Mouse (Mus musculus): ENCODE measurements at regions not wholly inside any gene's neighbourhood (a gene's known extent, or its start where the extent isn't known, plus 50 kb on each side); places are given as distances from the start of the nearest gene placed in this dataset.

- H3K9ac ChIP-seq = no peak overlapping the region
- WGBS = 86% methylated on average over 3 of the region's 3 CpGs
- no peak for ATAC-seq (ENCODE audit: insufficient number of reproducible peaks, insufficient read depth, low FRiP score, low TSS enrichment, low read depth)
Observed at GRCm38 (mm10) chr3:67661529-67661928, 79.0 kb downstream of the Mfsd1 start.

DNA sequence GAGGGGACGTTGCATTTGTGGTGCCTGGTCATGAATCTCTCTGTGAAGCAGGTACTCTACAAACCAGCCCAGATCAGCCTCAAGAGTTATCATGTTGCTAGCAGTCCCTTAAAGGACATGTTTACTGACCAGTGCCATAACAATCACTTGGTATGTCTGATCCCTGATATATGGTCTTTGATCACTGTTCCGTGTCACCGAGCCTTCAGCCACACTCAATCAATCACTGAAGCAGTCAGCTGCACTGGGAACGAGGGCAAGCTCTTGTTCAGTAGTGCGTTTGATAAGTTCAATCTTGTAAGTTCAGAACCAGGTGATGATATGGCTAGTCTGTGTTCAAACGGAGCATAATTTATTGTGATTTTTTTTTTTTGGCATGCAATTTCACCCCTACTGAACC, 126.8 kb downstream of the Mfsd1 start:
- Histone ChIP-seq H3K9me3 (no peaks in the 10 kb centered on the region), H3K9ac (no peak overlapping the region), H3K4me2 (no peak overlapping the region), H3K36me3 (no peaks in the 10 kb centered on the region), H3K4me1 (no peaks in the 10 kb centered on the region), H3K27ac (no peak overlapping the region), H3K4me3 (no peak overlapping the region), H3K27me3 (no peaks in the 10 kb centered on the region)
- WGBS = 72% methylated on average over 6 of the region's 6 CpGs
- ATAC-seq (ENCODE audit: insufficient number of reproducible peaks, insufficient read depth, low FRiP score, low TSS enrichment, low read depth) = no peak

More at GRCm38 (mm10) chr3:67661529-67661928, 79.0 kb downstream of the Mfsd1 start:
- Histone ChIP-seq H3K4me1 (no peaks in the 10 kb centered on the region), H3K27ac (no peak overlapping the region), H3K4me3 (no peak overlapping the region), H3K27me3 (no peaks in the 10 kb centered on the region), H3K9me3 (no peaks in the 10 kb centered on the region), H3K4me2 (no peak overlapping the region), H3K36me3 (no peaks in the 10 kb centered on the region)

DNA sequence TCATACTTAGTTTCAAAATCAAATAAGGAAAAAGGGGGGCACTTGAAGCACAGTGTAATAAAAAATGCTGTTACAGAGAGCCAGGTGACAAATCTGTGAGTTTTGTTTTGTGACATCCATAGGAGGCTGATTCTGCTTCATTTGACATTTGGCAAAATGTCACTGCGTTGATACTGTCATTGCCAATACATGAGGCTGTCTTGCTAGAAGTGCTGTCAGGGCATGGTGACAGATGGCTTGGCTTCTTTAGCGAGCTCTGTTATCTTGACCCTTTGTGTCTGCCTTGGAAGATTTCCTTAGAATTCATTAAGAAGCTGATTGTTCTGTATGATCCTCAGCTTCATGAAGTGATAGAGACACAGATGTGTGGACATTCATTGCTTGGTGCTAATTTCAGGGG, 129.2 kb downstream of the Mfsd1 start:
- no peaks in the 10 kb centered on the region for H3K27me3 ChIP-seq
- ATAC-seq (ENCODE audit: insufficient number of reproducible peaks, insufficient read depth, low FRiP score, low TSS enrichment, low read depth) = no peak
- no peak overlapping the region for H3K4me2 ChIP-seq
- no peak overlapping the region for H3K4me3 ChIP-seq
- H3K4me1 ChIP-seq = no peaks in the 10 kb centered on the region
- H3K36me3 ChIP-seq = no peaks in the 10 kb centered on the region
- 91% methylated on average over 2 of the region's 2 CpGs for WGBS
- H3K27ac ChIP-seq = no peak overlapping the region
- no peaks in the 10 kb centered on the region for H3K9me3 ChIP-seq
- H3K9ac ChIP-seq = no peak overlapping the region

DNA sequence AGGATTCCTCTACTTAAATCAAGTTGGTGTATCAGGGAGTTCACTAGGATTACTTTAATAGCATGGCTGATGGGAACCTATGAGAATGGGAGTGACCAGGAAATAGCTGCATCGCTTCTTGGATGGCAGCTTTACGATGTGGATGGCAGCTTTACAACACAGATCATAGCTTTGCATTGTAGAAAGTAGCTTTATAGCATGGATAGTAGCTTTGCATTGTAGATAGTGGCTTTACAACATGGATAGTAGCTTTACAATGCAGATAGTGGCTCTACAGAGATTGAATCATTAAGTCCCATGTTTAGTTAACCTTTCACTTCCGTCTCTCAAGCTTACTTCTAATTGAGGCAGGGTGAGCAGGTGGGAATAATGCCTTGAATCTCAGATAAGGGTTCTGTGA, 149.4 kb downstream of the Mfsd1 start:
- no peaks in the 10 kb centered on the region for H3K4me1 ChIP-seq
- H3K9me3 ChIP-seq = no peaks in the 10 kb centered on the region
- no peak overlapping the region for H3K4me3 ChIP-seq
- H3K27me3 ChIP-seq = no peaks in the 10 kb centered on the region
- H3K27ac ChIP-seq = no peak overlapping the region
- WGBS = 90% methylated on average over 3 of the region's 3 CpGs
- no peak overlapping the region for H3K4me2 ChIP-seq
- H3K9ac ChIP-seq = no peak overlapping the region
- no peaks in the 10 kb centered on the region for H3K36me3 ChIP-seq
- no peak for ATAC-seq (ENCODE audit: insufficient number of reproducible peaks, insufficient read depth, low FRiP score, low TSS enrichment, low read depth)

DNA sequence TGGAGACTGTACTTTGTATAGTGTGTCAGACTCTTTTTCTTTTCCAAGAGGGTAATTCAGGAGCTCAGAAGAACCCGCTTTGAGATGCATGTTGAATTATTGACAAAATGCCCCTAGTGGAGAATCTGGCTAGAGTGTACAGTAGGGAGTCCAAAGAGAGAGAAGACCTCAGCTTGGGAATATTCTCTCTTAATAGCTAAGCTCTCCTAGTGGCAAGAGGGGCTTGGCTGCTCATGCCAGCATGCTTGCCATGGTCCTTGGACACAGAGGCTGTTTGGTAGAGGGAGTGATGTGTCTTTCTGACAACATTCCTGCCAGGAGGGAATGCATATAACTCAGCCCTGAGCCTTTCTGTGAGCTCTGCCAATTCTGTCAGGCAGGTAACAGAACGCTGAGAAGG, 150.3 kb downstream of the Mfsd1 start:
- H3K9ac ChIP-seq = no peak overlapping the region
- H3K9me3 ChIP-seq = no peaks in the 10 kb centered on the region
- no peaks in the 10 kb centered on the region for H3K27me3 ChIP-seq
- no peak overlapping the region for H3K27ac ChIP-seq
- no peak for ATAC-seq (ENCODE audit: insufficient number of reproducible peaks, insufficient read depth, low FRiP score, low TSS enrichment, low read depth)
- H3K4me1 ChIP-seq = no peaks in the 10 kb centered on the region
- no peaks in the 10 kb centered on the region for H3K36me3 ChIP-seq
- 86% methylated on average over 2 of the region's 2 CpGs for WGBS
- no peak overlapping the region for H3K4me3 ChIP-seq
- no peak overlapping the region for H3K4me2 ChIP-seq

DNA sequence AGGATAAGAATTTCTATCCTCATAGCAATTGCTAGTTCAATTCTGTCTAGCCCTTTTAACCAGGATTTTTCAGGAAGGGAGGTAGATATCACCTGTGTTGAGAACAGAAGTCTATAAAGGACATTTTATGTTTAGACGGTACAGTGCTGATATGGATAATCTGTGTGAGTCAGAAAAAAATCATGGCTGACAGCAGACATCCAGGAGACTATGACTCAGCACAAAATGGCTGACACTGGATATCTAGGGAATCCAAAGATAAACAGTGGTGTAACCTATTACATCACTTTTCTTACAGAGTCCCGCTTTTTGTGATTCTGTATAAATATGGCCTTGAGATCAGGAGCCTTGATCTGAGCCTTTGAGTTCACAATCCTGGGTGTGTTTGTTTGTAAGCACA, 137.8 kb upstream of the Iqcj start:
- H3K4me3 ChIP-seq = no peak overlapping the region
- WGBS = 81% methylated on average over 2 of the region's 2 CpGs
- H3K27ac ChIP-seq = no peak overlapping the region
- H3K36me3 ChIP-seq = no peaks in the 10 kb centered on the region
- H3K27me3 ChIP-seq = no peaks in the 10 kb centered on the region
- no peak overlapping the region for H3K4me2 ChIP-seq
- no peak overlapping the region for H3K9ac ChIP-seq
- H3K4me1 ChIP-seq = no peaks in the 10 kb centered on the region
- ATAC-seq (ENCODE audit: insufficient number of reproducible peaks, insufficient read depth, low FRiP score, low TSS enrichment, low read depth) = no peak
- no peaks in the 10 kb centered on the region for H3K9me3 ChIP-seq

GRCm38 (mm10) chr3:67768603-67769002, 123.4 kb upstream of the Iqcj start:
- Histone ChIP-seq H3K9me3 (no peaks in the 10 kb centered on the region), H3K4me1 (no peaks in the 10 kb centered on the region), H3K36me3 (no peaks in the 10 kb centered on the region), H3K4me3 (no peak overlapping the region), H3K27me3 (no peaks in the 10 kb centered on the region), H3K4me2 (no peak overlapping the region), H3K27ac (no peak overlapping the region), H3K9ac (no peak overlapping the region)
- WGBS = 65% methylated on average over 2 of the region's 2 CpGs
- no peak for ATAC-seq (ENCODE audit: insufficient number of reproducible peaks, insufficient read depth, low FRiP score, low TSS enrichment, low read depth)

- H3K9ac ChIP-seq = no peak overlapping the region
- H3K9me3 ChIP-seq = no peaks in the 10 kb centered on the region
- whole genome bisulfite sequencing = 80% methylated on average over 2 of the region's 2 CpGs
- no peaks in the 10 kb centered on the region for H3K4me1 ChIP-seq
- H3K27me3 ChIP-seq = no peaks in the 10 kb centered on the region
- no peaks in the 10 kb centered on the region for H3K36me3 ChIP-seq
- no peak for ATAC-seq (ENCODE audit: insufficient number of reproducible peaks, insufficient read depth, low FRiP score, low TSS enrichment, low read depth)
- no peak overlapping the region for H3K4me3 ChIP-seq
- no peak overlapping the region for H3K27ac ChIP-seq
- H3K4me2 ChIP-seq = no peak overlapping the region
Observed at GRCm38 (mm10) chr3:67773403-67773802, 118.6 kb upstream of the Iqcj start.

DNA sequence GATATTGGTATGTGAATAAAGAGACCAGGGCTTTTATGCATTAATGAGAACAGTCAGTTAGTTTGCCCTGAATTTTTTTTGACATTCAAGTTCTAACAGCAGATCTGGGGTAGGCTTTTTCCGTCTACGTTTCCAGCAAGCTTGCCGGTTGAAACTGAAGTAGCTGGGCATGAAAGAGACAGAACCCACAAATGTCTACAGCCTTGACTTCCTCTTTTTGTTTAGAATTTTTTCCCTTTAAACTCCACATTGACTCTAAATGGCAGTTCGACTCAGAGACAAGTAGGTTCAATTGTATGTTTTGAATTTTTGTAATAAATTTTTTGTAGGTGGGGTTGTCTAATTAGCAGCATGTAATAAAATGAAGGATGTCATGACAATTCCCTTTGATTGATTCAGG, 109.8 kb upstream of the Iqcj start:
- no peak for ATAC-seq (ENCODE audit: insufficient number of reproducible peaks, insufficient read depth, low FRiP score, low TSS enrichment, low read depth)
- no peaks in the 10 kb centered on the region for H3K27me3 ChIP-seq
- H3K4me3 ChIP-seq = no peak overlapping the region
- H3K9ac ChIP-seq = no peak overlapping the region
- H3K4me2 ChIP-seq = no peak overlapping the region
- no peak overlapping the region for H3K27ac ChIP-seq
- no peaks in the 10 kb centered on the region for H3K4me1 ChIP-seq
- H3K36me3 ChIP-seq = no peaks in the 10 kb centered on the region
- no peaks in the 10 kb centered on the region for H3K9me3 ChIP-seq
- 80% methylated on average over 4 of the region's 4 CpGs for WGBS

GRCm38 (mm10) chr3:67806847-67807601, 85.0 kb upstream of the Iqcj start:
- H3K4me1 ChIP-seq = no peaks in the 10 kb centered on the region
- no peak overlapping the region for H3K4me3 ChIP-seq
- H3K9ac ChIP-seq = no peak overlapping the region
- no peaks in the 10 kb centered on the region for H3K27me3 ChIP-seq
- no peak overlapping the region for H3K4me2 ChIP-seq
- no peaks in the 10 kb centered on the region for H3K36me3 ChIP-seq
- no peak overlapping the region for H3K27ac ChIP-seq
- H3K9me3 ChIP-seq = no peaks in the 10 kb centered on the region
- WGBS = 74% methylated on average over 9 of the region's 9 CpGs
- 0 out of 2 replicates have a peak, but pooled peaks have one; percentile 26 for ATAC-seq (ENCODE audit: insufficient number of reproducible peaks, insufficient read depth, low FRiP score, low TSS enrichment, low read depth)

DNA sequence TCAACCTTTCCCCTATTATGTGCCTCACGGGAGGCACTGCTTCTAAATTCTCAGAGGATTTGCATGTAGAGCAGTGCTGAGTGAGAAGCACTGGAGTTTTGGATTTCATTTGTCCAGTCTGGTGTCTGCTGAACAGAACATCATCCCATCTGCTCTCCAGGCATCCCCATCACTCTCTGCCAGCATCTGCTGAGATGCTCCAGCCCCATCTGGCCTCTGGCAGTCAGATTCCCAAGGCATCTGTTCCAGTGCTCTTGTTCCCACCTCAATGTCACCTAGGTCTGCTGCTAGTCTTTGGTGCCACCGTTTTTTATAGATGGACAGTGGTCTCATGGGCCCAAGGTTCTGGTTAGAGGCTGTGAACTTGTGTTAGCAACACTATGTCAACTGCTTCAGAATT, 63.9 kb upstream of the Iqcj start:
- WGBS = 78% methylated on average over 2 of the region's 2 CpGs
- Histone ChIP-seq H3K27ac (no peak overlapping the region), H3K4me2 (no peak overlapping the region), H3K9ac (no peak overlapping the region), H3K36me3 (no peaks in the 10 kb centered on the region), H3K9me3 (no peaks in the 10 kb centered on the region), H3K4me1 (no peaks in the 10 kb centered on the region), H3K4me3 (no peak overlapping the region), H3K27me3 (no peaks in the 10 kb centered on the region)
- no peak for ATAC-seq (ENCODE audit: insufficient number of reproducible peaks, insufficient read depth, low FRiP score, low TSS enrichment, low read depth)

DNA sequence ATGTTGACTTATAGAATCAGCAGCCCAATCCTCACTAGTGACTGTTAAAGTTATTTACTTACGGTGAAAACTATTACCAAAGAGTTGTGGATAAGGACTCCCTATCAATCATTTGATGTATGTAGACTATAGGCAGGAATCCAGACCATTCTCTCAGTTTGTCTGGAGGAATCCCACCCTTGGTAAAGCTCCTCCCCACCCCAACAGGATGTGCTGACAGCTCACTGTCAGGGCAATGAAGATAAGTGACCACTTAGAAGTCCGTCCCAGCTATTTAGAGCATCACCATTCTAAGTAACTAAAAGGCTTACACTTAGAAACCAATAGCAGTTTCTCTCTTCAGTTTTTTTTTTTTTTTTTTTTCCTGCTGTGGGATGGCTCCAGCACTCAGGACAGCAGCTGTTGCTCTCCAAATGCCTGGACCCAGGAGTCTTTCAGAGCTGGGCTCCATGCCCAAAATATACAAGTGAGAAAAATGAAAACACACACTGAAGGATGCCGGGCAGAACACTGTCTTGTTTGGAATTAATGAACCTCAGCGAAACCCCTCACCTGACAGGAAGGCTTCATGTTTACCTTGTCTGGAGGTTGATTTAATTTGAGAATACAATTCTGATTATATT, 58.9 kb upstream of the Iqcj start:
- H3K27me3 ChIP-seq = no peaks in the 10 kb centered on the region
- H3K9ac ChIP-seq = no peak overlapping the region
- no peak overlapping the region for H3K4me2 ChIP-seq
- no peak overlapping the region for H3K27ac ChIP-seq
- H3K4me3 ChIP-seq = no peak overlapping the region
- H3K4me1 ChIP-seq = no peaks in the 10 kb centered on the region
- WGBS = 66% methylated on average over 4 of the region's 4 CpGs
- H3K36me3 ChIP-seq = no peaks in the 10 kb centered on the region
- ATAC-seq (ENCODE audit: insufficient number of reproducible peaks, insufficient read depth, low FRiP score, low TSS enrichment, low read depth) = no peak
- H3K9me3 ChIP-seq = no peaks in the 10 kb centered on the region

All from embryonic facial prominence, embryonic 13.5 days (tissue).